Mouse (Mus musculus): ENCODE measurements around the gene Caprin2.
A peak's percentile ranks its signal among the peaks of the same experiment; 100 is the strongest.

Gene Caprin2

GRCm38 (mm10) chr6:148895773-148896506, at the start of gene Caprin2:
TSS of gene Caprin2 (minus strand) at chr6:148896237.
- peak; percentile 99 for DNase-seq

GRCm38 (mm10) chr6:148944767-148945508, 48.9 kb upstream of the Caprin2 start:
- DNase-seq = peak; percentile 69

GRCm38 (mm10) chr6:148944344-148944766, 48.3 kb upstream of the Caprin2 start:
- no peak for DNase-seq

- no peak for DNase-seq
Observed at GRCm38 (mm10) chr6:148943695-148944094, 47.7 kb upstream of the Caprin2 start.

GRCm38 (mm10) chr6:148942406-148942805, 46.4 kb upstream of the Caprin2 start:
- no peak for DNase-seq

GRCm38 (mm10) chr6:148941880-148942279, 45.8 kb upstream of the Caprin2 start:
- no peak for DNase-seq

GRCm38 (mm10) chr6:148940383-148940782, 44.3 kb upstream of the Caprin2 start:
- peak; percentile 51 for DNase-seq

GRCm38 (mm10) chr6:148937693-148938092, 41.7 kb upstream of the Caprin2 start:
- DNase-seq = no peak

GRCm38 (mm10) chr6:148934961-148935590, 39.0 kb upstream of the Caprin2 start:
- no peak for DNase-seq

- peak; percentile 50 for DNase-seq
Observed at GRCm38 (mm10) chr6:148931281-148931680, 35.2 kb upstream of the Caprin2 start.

- DNase-seq = no peak
Observed at GRCm38 (mm10) chr6:148918841-148919398, 22.9 kb upstream of the Caprin2 start.

GRCm38 (mm10) chr6:148917672-148918071, 21.6 kb upstream of the Caprin2 start:
- DNase-seq = no peak

GRCm38 (mm10) chr6:148916817-148917216, 20.8 kb upstream of the Caprin2 start:
- DNase-seq = peak; percentile 37

- peak; percentile 62 for DNase-seq
Observed at GRCm38 (mm10) chr6:148913938-148914337, 17.9 kb upstream of the Caprin2 start.

- peak; percentile 6 for DNase-seq
Observed at GRCm38 (mm10) chr6:148911906-148912305, 15.9 kb upstream of the Caprin2 start.

- DNase-seq = no peak
Observed at GRCm38 (mm10) chr6:148906958-148907357, 10.9 kb upstream of the Caprin2 start.

GRCm38 (mm10) chr6:148902728-148903127, 6.7 kb upstream of the Caprin2 start:
- no peak for DNase-seq

- no peak for DNase-seq
Observed at GRCm38 (mm10) chr6:148896507-148896851, 442 bp upstream of the Caprin2 start.

GRCm38 (mm10) chr6:148894888-148895772, 907 bp downstream of the Caprin2 start:
- DNase-seq = peak; percentile 14

GRCm38 (mm10) chr6:148873911-148874310, 22.1 kb downstream of the Caprin2 start:
- no peak for DNase-seq

- no peak for DNase-seq
Observed at GRCm38 (mm10) chr6:148845629-148846028, 50.4 kb downstream of the Caprin2 start.

GRCm38 (mm10) chr6:148841760-148842159, 54.3 kb downstream of the Caprin2 start:
- no peak for DNase-seq
